Mouse (Mus musculus) spleen, adult 2 months (tissue): ENCODE data around the gene Xrcc3. TPM values are rescaled to one million over a fixed set of nuclear protein-coding genes. Genes with fewer than 3 reads are reported as not detected.

Experiments used
- DNase-seq, 2 experiments: peaks; one replicate each; pipeline versions ENCODE4 v3.0.0 to v3.0.0-alpha.2; 2012 to 2021; ENCODE audit warnings: low spot score in 2 of 2, low read depth in 1 of 2
- H3K27ac ChIP-seq: fragments of 200-500 bp; 2 replicates; pipeline ENCODE4 v1.5.1; 2012; ENCODE audit warnings: low read length, inconsistent platforms; ENCODE audit not compliant: insufficient read depth
- H3K27me3 ChIP-seq: fragments of 200-500 bp; 2 replicates; pipeline ENCODE4 v1.6.1; 2012; ENCODE audit warnings: mild to moderate bottlenecking, moderate library complexity, low read length, inconsistent platforms; ENCODE audit not compliant: control insufficient read depth, insufficient read depth
- H3K36me3 ChIP-seq: fragments of 200-500 bp; 2 replicates; pipeline ENCODE4 v1.6.1; 2012; ENCODE audit warnings: mild to moderate bottlenecking, low read length, inconsistent platforms; ENCODE audit not compliant: control insufficient read depth, insufficient read depth
- H3K4me1 ChIP-seq: fragments of 200-500 bp; 2 replicates; pipeline ENCODE4 v1.6.1; 2011; ENCODE audit warnings: inconsistent platforms; ENCODE audit not compliant: control insufficient read depth, insufficient read depth, insufficient read length
- H3K4me3 ChIP-seq: fragments of 200-500 bp; 2 replicates; pipeline ENCODE4 v1.5.1; 2011; ENCODE audit warnings: mild to moderate bottlenecking, inconsistent platforms; ENCODE audit not compliant: insufficient read depth, insufficient read length; ENCODE audit errors: extremely low read depth
- CTCF ChIP-seq: fragments of 200-500 bp; IDR thresholded peaks from 2 replicates; pipeline ENCODE4 v1.5.1; 2011; ENCODE audit warnings: mild to moderate bottlenecking, inconsistent platforms; ENCODE audit not compliant: insufficient read depth, insufficient read length, insufficient replicate concordance; ENCODE audit errors: extremely low read depth
- POLR2A ChIP-seq: fragments of 200-500 bp; IDR thresholded peaks from 2 replicates; pipeline ENCODE4 v1.6.1; 2011; ENCODE audit warnings: low read depth, low read length, inconsistent platforms
- WGBS: fragments of 180-500 bp; shearing (Covaris S2); methylation state at CpG from one replicate; pipeline ENCODE4 v1.1.7; 2018; 5-methylcytosine and 5-hydroxymethylcytosine counted together
- polyA plus RNA-seq: library from polyadenylated mRNA; depleted of rRNA; stranded (reverse); fragments of >200 nt; gene quantifications from 2 replicates; pipeline ENCODE4 v1.2.3, GENCODE M21; 2012

Gene Xrcc3
- polyA plus RNA-seq, 1 experiment, result 5.0 TPM

DNA sequence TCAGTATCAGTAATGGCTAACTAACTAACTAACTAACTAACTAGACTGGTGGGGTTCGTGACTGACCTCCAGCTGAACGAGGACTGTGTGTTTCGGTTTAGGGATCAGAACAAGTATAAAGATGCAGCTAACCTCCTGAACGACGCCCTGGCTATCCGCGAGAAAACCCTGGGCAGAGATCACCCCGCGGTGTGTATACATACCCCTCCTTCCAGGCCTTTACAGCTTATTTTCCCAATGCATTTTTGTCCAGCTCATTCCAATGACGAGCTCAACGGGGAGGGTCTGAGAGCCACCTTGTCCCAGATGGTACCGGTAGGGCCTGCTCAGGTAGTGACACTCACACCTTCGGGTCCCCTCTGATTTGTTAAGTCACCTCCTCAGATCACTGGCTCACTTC lies 35.8 kb downstream of the Xrcc3 start:
- H3K36me3 ChIP-seq, result peaks cover 62% of the 10 kb centered on the region
- no peaks in the 10 kb centered on the region for H3K27me3 ChIP-seq
- DNase-seq, result no peak
- H3K27ac ChIP-seq, result no peak overlapping the region
- H3K4me1 ChIP-seq, result no peaks in the 10 kb centered on the region
- H3K4me3 ChIP-seq, result no peak overlapping the region
- WGBS, result 92% methylated on average over 13 of the region's 13 CpGs
- TF ChIP-seq CTCF (no peak), POLR2A (no peak)

DNA sequence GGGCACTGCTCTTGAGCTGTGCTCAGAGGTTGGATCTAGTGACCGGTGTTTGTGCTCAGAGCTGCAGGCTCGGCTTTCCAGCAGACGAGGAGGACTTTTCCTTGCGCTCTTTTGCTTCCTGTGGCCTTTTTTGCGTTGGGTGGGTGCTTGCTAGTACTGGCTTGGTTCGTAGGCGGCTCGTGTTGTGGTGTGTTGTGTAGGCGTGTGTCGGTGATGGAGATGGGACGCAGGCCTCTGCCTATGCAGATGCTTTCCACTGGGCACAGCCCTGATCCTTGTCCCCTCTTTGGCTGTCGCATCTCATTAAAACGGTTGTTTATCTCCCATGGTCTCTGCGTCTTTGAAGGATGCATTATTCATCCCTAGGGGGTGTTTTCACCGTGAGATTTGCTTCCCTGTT lies 38.8 kb downstream of the Xrcc3 start:
- DNase-seq, result no peak
- H3K27me3 ChIP-seq, result no peaks in the 10 kb centered on the region
- no peaks in the 10 kb centered on the region for H3K4me1 ChIP-seq
- no peak overlapping the region for H3K4me3 ChIP-seq
- no peak overlapping the region for H3K27ac ChIP-seq
- WGBS, result 92% methylated on average over 15 of the region's 15 CpGs
- TF ChIP-seq POLR2A (no peak), CTCF (no peak)
- peaks cover 50% of the 10 kb centered on the region for H3K36me3 ChIP-seq

DNA sequence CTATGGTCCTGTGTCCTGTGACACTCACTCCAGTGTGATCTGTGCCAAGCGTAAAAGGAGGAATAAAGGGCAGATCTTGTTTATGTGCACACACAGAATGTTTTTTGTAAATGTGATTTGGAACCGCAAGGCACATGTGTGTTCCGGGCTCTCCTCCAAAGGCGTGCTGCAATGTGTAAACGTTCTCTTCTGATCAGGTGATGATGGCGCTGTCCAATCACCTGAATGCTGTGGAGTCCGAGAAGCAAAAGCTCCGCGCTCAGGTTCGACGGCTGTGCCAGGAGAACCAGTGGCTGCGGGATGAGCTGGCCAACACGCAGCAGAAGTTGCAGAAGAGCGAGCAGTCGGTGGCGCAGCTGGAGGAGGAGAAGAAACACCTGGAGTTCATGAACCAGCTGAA lies 39.5 kb downstream of the Xrcc3 start:
- H3K27ac ChIP-seq, result no peak overlapping the region
- no peaks in the 10 kb centered on the region for H3K4me1 ChIP-seq
- TF ChIP-seq CTCF (no peak), POLR2A (no peak)
- DNase-seq, result no peak
- peaks cover 47% of the 10 kb centered on the region for H3K36me3 ChIP-seq
- H3K4me3 ChIP-seq, result no peak overlapping the region
- H3K27me3 ChIP-seq, result no peaks in the 10 kb centered on the region
- 96% methylated on average over 16 of the region's 16 CpGs for WGBS

DNA sequence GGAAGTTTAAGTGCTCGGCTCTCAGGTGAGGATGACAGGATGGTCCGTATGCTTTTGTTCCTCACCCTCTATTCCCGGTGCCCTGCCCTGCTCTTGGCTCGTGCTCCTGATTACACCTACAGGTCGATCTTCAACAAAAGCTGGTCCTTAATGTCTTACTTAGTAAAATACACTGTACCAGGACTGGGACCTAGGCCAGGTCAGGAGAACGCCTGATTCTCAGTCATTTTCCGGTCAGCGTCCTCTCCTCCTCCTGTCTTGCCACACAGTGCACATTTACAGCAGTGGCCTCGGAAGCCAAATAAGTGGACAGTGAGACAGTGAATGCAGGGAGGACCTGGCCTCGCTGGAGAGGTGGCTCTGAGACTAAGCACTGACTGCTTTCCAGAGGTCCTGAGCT lies 43.0 kb downstream of the Xrcc3 start:
- Histone ChIP-seq H3K4me1 (no peaks in the 10 kb centered on the region; the same call in 1 of the 2 replicates), H3K27ac (no peak overlapping the region), H3K27me3 (no peaks in the 10 kb centered on the region), H3K4me3 (no peak overlapping the region), H3K36me3 (peaks cover 18% of the 10 kb centered on the region)
- 92% methylated on average over 10 of the region's 10 CpGs for WGBS
- TF ChIP-seq POLR2A (no peak), CTCF (no peak)
- no peak for DNase-seq

DNA sequence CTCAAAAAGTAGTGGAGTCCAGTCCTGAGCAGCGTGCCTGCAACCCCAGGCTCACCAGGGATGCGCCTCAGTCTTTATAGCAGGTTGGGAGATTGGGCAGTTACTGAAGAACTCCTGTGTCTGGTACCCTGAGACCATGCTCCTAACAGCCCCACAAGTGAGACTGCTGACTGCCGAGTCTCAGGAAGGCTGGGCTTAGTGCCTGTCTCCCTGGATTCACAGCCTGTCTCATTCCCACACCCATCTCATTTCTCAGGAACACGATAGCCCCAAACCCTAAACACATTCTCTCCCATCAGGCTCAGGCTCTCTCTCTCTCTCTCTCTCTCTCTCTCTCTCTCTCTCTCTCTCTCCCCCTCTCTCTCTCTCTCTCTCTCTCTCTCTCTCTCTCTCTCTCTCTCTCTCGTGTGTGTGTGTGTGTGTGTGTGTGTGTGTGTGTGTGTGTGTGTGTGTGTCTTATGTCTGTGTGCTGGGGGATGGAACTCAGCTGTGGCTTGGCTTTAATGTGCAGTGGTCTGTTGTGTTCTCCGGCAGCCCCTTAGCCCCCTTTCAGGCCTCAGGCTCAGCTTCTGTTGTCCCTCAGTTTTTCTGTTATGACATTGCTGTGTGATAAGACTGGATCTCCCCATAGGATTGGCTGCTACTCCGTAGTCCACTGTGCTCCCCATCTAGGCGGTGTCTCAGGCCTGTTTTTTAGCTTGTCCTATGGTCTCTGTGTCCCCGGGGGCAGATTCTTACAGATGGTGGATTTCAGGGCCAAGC lies 43.7 kb downstream of the Xrcc3 start:
- WGBS, result 90% methylated on average over 8 of the region's 9 CpGs
- Histone ChIP-seq H3K4me3 (no peak overlapping the region), H3K27ac (no peak overlapping the region), H3K27me3 (no peaks in the 10 kb centered on the region), H3K36me3 (peaks cover 18% of the 10 kb centered on the region), H3K4me1 (no peaks in the 10 kb centered on the region; the same call in 1 of the 2 replicates)
- TF ChIP-seq CTCF (no peak), POLR2A (no peak)
- no peak for DNase-seq

DNA sequence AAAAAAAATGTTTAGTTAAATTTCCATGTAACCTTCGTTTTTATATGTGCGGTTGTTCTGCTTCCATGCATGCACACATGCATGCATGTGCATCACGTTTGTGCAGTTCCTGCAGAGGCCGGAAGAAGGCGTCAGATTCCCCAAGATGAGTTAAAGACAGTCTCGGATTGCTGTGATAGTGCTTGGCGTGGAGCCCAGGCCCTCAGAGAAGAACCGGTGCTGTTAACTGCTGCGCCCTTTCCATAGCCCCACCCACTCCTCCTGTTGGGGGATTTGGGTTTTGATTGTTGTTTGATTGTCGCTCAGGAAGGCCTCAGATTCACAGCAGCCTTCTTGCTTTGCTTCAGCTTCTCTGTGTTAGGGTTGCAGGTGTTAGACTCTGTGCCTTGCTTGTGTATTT lies 44.4 kb downstream of the Xrcc3 start:
- Histone ChIP-seq H3K36me3 (peaks cover 12% of the 10 kb centered on the region), H3K27me3 (no peaks in the 10 kb centered on the region), H3K4me1 (no peaks in the 10 kb centered on the region; the same call in 1 of the 2 replicates), H3K4me3 (no peak overlapping the region), H3K27ac (no peak overlapping the region)
- no peak for DNase-seq
- 58% methylated on average over 10 of the region's 10 CpGs for WGBS
- TF ChIP-seq CTCF, result no peak
- no peak for TF ChIP-seq POLR2A

DNA sequence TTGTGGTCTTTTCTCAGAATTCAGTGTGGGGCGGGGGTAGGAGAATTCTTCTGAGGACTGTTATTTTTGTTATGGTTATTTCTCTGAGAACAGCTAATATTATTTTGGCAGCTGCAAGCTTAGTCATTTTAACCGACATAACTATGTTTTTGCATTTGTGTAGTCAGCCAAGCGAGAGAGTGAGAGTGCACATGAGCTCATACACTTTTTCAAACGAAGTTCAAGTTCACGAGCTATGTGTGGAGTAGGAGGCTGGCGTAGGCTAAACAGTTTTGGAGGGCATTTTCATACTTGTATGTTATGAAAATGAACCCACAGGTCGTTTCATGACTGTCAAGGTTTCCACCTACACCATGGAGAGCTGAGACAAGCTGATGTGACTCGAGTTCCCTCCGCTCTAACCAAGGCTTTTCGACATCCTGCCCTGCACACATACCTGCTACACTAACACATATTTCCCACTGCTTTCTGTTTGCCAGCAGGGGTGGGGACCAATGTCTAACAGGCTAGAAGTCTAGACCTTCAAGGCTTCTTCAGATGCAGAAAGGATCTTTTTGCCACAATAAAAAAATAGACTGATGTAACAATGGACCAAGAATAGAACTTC lies 45.2 kb downstream of the Xrcc3 start:
- H3K4me1 ChIP-seq, result no peaks in the 10 kb centered on the region; the same call in 1 of the 2 replicates
- no peaks in the 10 kb centered on the region for H3K27me3 ChIP-seq
- 65% methylated on average over 10 of the region's 10 CpGs for WGBS
- no peak for TF ChIP-seq CTCF
- no peak for TF ChIP-seq POLR2A
- no peak overlapping the region for H3K27ac ChIP-seq
- H3K36me3 ChIP-seq, result peaks cover 10% of the 10 kb centered on the region
- DNase-seq, result no peak
- H3K4me3 ChIP-seq, result no peak overlapping the region
